ENCODE assay signal across 8 mouse cellular contexts in genomic region chr17:35517526-35517925, GRCm38 (mm10). TPM values are rescaled to one million over a fixed set of nuclear protein-coding genes. Genes with fewer than 3 reads are reported as not detected.
A peak's percentile ranks its signal among the peaks of the same experiment; 100 is the strongest.
DNase-seq lines count a peak whose midpoint lies in the region; ATAC-seq and TF ChIP-seq lines count a peak whose summit lies in the region.

No protein-coding gene starts in this region.

- peak overlapping the region; percentile 90 for H3K4me2 ChIP-seq in forebrain, embryonic 16.5 days (ENCODE audit: low read length)
- H3K4me2 ChIP-seq in liver, embryonic 11.5 days, result peak overlapping the region; percentile 93
- H3K4me2 ChIP-seq in stomach, postnatal 0 days (replicated peaks; ENCODE audit: low read depth), result peak overlapping the region; percentile 85

- H3K9me3 ChIP-seq in forebrain, embryonic 16.5 days (ENCODE audit: control insufficient read depth, low read length), result no peaks in the 10 kb centered on the region
- H3K9me3 ChIP-seq in liver, embryonic 11.5 days (ENCODE audit: control insufficient read depth, low read length), result no peaks in the 10 kb centered on the region
- H3K9me3 ChIP-seq in stomach, postnatal 0 days (ENCODE audit: control insufficient read depth, low read length), result no peaks in the 10 kb centered on the region

- peak overlapping the region; percentile 39 for H3K9ac ChIP-seq in forebrain, embryonic 16.5 days (replicated peaks; ENCODE audit: low read depth, low read length)
- peak overlapping the region; percentile 69 for H3K9ac ChIP-seq in liver, embryonic 11.5 days (ENCODE audit: low read depth, low read length)
- H3K9ac ChIP-seq in stomach, postnatal 0 days (ENCODE audit: low read length), result peak overlapping the region; percentile 60

- H3K4me1 ChIP-seq in forebrain, embryonic 16.5 days (replicated peaks; ENCODE audit: control insufficient read depth, insufficient read depth, low read length), result peaks cover 17% of the 10 kb centered on the region
- H3K4me1 ChIP-seq in liver, embryonic 11.5 days (replicated peaks; ENCODE audit: control insufficient read depth, insufficient read depth, low read length), result peaks cover 10% of the 10 kb centered on the region
- H3K4me1 ChIP-seq in stomach, postnatal 0 days (replicated peaks; ENCODE audit: control insufficient read depth, insufficient read depth), result peaks cover 7% of the 10 kb centered on the region; the same call in 1 of the 2 replicates

- intact Hi-C loops in left cerebral cortex, postnatal 4 days (cut with DNase I), result no loop called here

- H3K4me3 ChIP-seq in forebrain, embryonic 16.5 days (replicated peaks; ENCODE audit: low read length), result peak overlapping the region; percentile 71
- peak overlapping the region; percentile 71 for H3K4me3 ChIP-seq in liver, embryonic 11.5 days (ENCODE audit: low read depth, low read length)
- peak overlapping the region; percentile 62 for H3K4me3 ChIP-seq in stomach, postnatal 0 days (ENCODE audit: low read depth, low read length)

- TF ChIP-seq EP300 in stomach, postnatal 0 days (optimal IDR thresholded peaks at IDR 0.05), result no peak

- H3K27me3 ChIP-seq in forebrain, embryonic 16.5 days (replicated peaks; ENCODE audit: control insufficient read depth, insufficient read depth, low read length), result no peaks in the 10 kb centered on the region
- no peaks in the 10 kb centered on the region for H3K27me3 ChIP-seq in liver, embryonic 11.5 days (replicated peaks; ENCODE audit: control insufficient read depth, insufficient read depth, low read length)
- no peaks in the 10 kb centered on the region for H3K27me3 ChIP-seq in stomach, postnatal 0 days (ENCODE audit: control insufficient read depth, insufficient read depth, low read length)

- WGBS in forebrain, embryonic 16.5 days, result 6% methylated on average over 12 of the region's 12 CpGs
- 9% methylated on average over 12 of the region's 12 CpGs for WGBS in liver, embryonic 11.5 days
- WGBS in stomach, postnatal 0 days, result 3% methylated on average over 12 of the region's 12 CpGs

- H3K36me3 ChIP-seq in forebrain, embryonic 16.5 days (ENCODE audit: control insufficient read depth, insufficient read depth), result no peaks in the 10 kb centered on the region
- no peaks in the 10 kb centered on the region for H3K36me3 ChIP-seq in liver, embryonic 11.5 days (ENCODE audit: control insufficient read depth, insufficient read depth, low read length)
- no peaks in the 10 kb centered on the region for H3K36me3 ChIP-seq in stomach, postnatal 0 days (ENCODE audit: control insufficient read depth, insufficient read depth, low read length)

- TF ChIP-seq CTCF in stomach, postnatal 0 days (IDR thresholded peaks at IDR 0.05; ENCODE audit: low read depth), result no peak

- peak; percentile 33 for DNase-seq in adrenal gland, postnatal 14 days
- DNase-seq in adrenal gland, adult 8-10 months, result no peak
- DNase-seq in ES-CJ7 (ENCODE audit: low read depth, low spot score), result peak; percentile 29
- DNase-seq in liver, embryonic 11.5 days (ENCODE audit: low spot score), result no peak
- peak; percentile 36 for DNase-seq in stomach, postnatal 0 days (ENCODE audit: low spot score)
- DNase-seq in urinary bladder, postnatal 36 days (ENCODE audit: low spot score in 2 of 2), result no peak
- DNase-seq in left cerebral cortex, postnatal 4 days, result no peak

- ATAC-seq in forebrain, embryonic 16.5 days, result no peak
- no peak for ATAC-seq in liver, embryonic 11.5 days (replicated peaks; ENCODE audit: low FRiP score)
- no peak for ATAC-seq in stomach, postnatal 0 days (ENCODE audit: low FRiP score, low TSS enrichment)

- H3K27ac ChIP-seq in forebrain, embryonic 16.5 days (ENCODE audit: low read length), result no peak overlapping the region
- H3K27ac ChIP-seq in liver, embryonic 11.5 days (ENCODE audit: low read depth, low read length), result peak overlapping the region; percentile 48; the same call in 1 of the 2 replicates
- peak overlapping the region; percentile 53 for H3K27ac ChIP-seq in stomach, postnatal 0 days (replicated peaks)

RNA-seq across cellular contexts. Expression of gene Cchcr1, which starts 0.6 kb away (rescaled TPM):
- 12.0 and 14.3 TPM in 2 replicates for total RNA-seq in adrenal gland, postnatal 14 days (2021)
- 10 to 100 TPM in 3 of 4 experiments, 1 to 10 TPM in 1; 5.9 to 13.9 (median 12.9) TPM for total RNA-seq in adrenal gland, adult 8-10 months (2022)
- 8.8 and 9.0 TPM in 2 replicates for polyA plus RNA-seq in forebrain, embryonic 16.5 days (2015; fragmentation: Nextera tagmentation; extraction: Ambion mirVana)
- 13.4 and 14.2 TPM in 2 replicates for polyA plus RNA-seq in liver, embryonic 11.5 days (2014; fragmentation: Nextera tagmentation; extraction: Ambion mirVana)
- polyA plus RNA-seq in stomach, postnatal 0 days (2015; fragmentation: Nextera tagmentation; extraction: Ambion mirVana), result 7.1 and 7.4 TPM in 2 replicates
- 10 to 100 TPM; 13.6 TPM for total RNA-seq in left cerebral cortex, postnatal 4 days (2021)

RNA-seq across cellular contexts. Expression of gene Tcf19, which starts 0.9 kb away (rescaled TPM):
- total RNA-seq in adrenal gland, postnatal 14 days (2021), result 19.9 and 21.4 TPM in 2 replicates
- total RNA-seq in adrenal gland, adult 8-10 months (2022), result 1 to 10 TPM; 3.5 to 6.7 (median 4.8) TPM
- 31.8 and 34.2 TPM in 2 replicates for polyA plus RNA-seq in forebrain, embryonic 16.5 days (2015; fragmentation: Nextera tagmentation; extraction: Ambion mirVana)
- polyA plus RNA-seq in liver, embryonic 11.5 days (2014; fragmentation: Nextera tagmentation; extraction: Ambion mirVana), result 37.3 and 41.2 TPM in 2 replicates
- 32.7 and 34.5 TPM in 2 replicates for polyA plus RNA-seq in stomach, postnatal 0 days (2015; fragmentation: Nextera tagmentation; extraction: Ambion mirVana)
- total RNA-seq in left cerebral cortex, postnatal 4 days (2021), result 1 to 10 TPM; 7.2 to 9.3 TPM

RNA-seq across cellular contexts. Expression of gene Pou5f1, which starts 11.7 kb away (rescaled TPM):
- total RNA-seq in adrenal gland, postnatal 14 days (2021), result 0.26 and 0.45 TPM in 2 replicates
- total RNA-seq in adrenal gland, adult 8-10 months (2022), result under 1 TPM in 3 of 4 experiments, not detected in 1; 0.21 to 0.34 (median 0.23) TPM
- polyA plus RNA-seq in forebrain, embryonic 16.5 days (2015; fragmentation: Nextera tagmentation; extraction: Ambion mirVana), result not detected in 2 replicates
- not detected in 2 replicates for polyA plus RNA-seq in liver, embryonic 11.5 days (2014; fragmentation: Nextera tagmentation; extraction: Ambion mirVana)
- not detected in 2 replicates for polyA plus RNA-seq in stomach, postnatal 0 days (2015; fragmentation: Nextera tagmentation; extraction: Ambion mirVana)
- not detected for total RNA-seq in left cerebral cortex, postnatal 4 days (2021)

RNA-seq across cellular contexts. Expression of gene Psors1c2, which starts 15.5 kb away (rescaled TPM):
- not detected in 2 replicates for total RNA-seq in adrenal gland, postnatal 14 days (2021)
- total RNA-seq in adrenal gland, adult 8-10 months (2022), result not detected
- polyA plus RNA-seq in forebrain, embryonic 16.5 days (2015; fragmentation: Nextera tagmentation; extraction: Ambion mirVana), result 1.4 and 1.7 TPM in 2 replicates
- polyA plus RNA-seq in liver, embryonic 11.5 days (2014; fragmentation: Nextera tagmentation; extraction: Ambion mirVana), result 0.69 TPM in 1 of 2 replicates, not detected in the other
- 66.1 and 66.8 TPM in 2 replicates for polyA plus RNA-seq in stomach, postnatal 0 days (2015; fragmentation: Nextera tagmentation; extraction: Ambion mirVana)
- 1 to 10 TPM; 1.5 to 2.4 TPM for total RNA-seq in left cerebral cortex, postnatal 4 days (2021)

RNA-seq across cellular contexts. Expression of gene Cdsn, which starts 34.4 kb away (rescaled TPM):
- 0.23 and 0.37 TPM in 2 replicates for total RNA-seq in adrenal gland, postnatal 14 days (2021)
- total RNA-seq in adrenal gland, adult 8-10 months (2022), result 10 to 100 TPM in 1 of 4 experiments, 1 to 10 TPM in 2, under 1 TPM in 1; 0.17 to 12.1 (median 3.0) TPM
- not detected in 2 replicates for polyA plus RNA-seq in forebrain, embryonic 16.5 days (2015; fragmentation: Nextera tagmentation; extraction: Ambion mirVana)
- 0.17 TPM in 1 of 2 replicates, not detected in the other for polyA plus RNA-seq in liver, embryonic 11.5 days (2014; fragmentation: Nextera tagmentation; extraction: Ambion mirVana)
- 106 and 139 TPM in 2 replicates for polyA plus RNA-seq in stomach, postnatal 0 days (2015; fragmentation: Nextera tagmentation; extraction: Ambion mirVana)
- under 1 TPM; 0.26 to 0.36 TPM for total RNA-seq in left cerebral cortex, postnatal 4 days (2021)

Comparison
In these comparisons a context has a peak if more than half of its experiments do, and no peak if none do; other contexts are left out.
1. DNase-seq: peak in adrenal gland, postnatal 14 days (single experiment), ES-CJ7 (single experiment) and stomach, postnatal 0 days (single experiment); none in adrenal gland, adult 8-10 months (single experiment), liver, embryonic 11.5 days (single experiment), urinary bladder, postnatal 36 days (0 of 2) and left cerebral cortex, postnatal 4 days (single experiment).
2. Peak in every context shown above with its lines, with median percentiles within 50 percentile points of each other: H3K4me2 ChIP-seq, H3K4me3 ChIP-seq and H3K9ac ChIP-seq.